ENCODE assay signal across 10 mouse cellular contexts in the genomic region with DNA sequence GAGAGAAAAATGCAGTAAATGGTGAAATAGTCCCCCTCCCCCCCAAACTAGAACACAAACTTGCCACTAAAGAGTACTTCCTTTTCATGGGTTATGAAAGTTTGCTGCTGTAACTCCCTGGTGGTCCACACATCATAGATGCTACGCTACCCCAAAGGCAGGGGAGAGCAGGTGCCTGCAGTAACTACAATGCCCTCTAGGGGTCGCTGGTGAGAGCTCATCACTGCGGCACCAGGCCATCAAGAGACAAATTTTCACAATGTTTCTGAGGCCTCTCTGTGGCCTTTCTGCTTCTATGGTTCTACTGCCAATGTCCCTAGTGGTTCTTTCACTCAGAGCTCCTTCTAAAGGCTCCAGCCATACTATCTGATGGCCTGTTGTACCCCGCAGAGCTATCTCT. TPM values are rescaled to one million over a fixed set of nuclear protein-coding genes. Genes with fewer than 3 reads are reported as not detected.
A peak's percentile ranks its signal among the peaks of the same experiment; 100 is the strongest.
DNase-seq lines count a peak whose midpoint lies in the region; ATAC-seq and TF ChIP-seq lines count a peak whose summit lies in the region.
"Had no signal": no experiment of that assay in that cellular context is flagged by ENCODE, and none has a peak within 500 bp of the region (broad histone marks: within the 10 kb centered on the region; RNA-seq: fewer than 3 reads in every experiment).

No protein-coding gene starts in this region.

- H3K27ac ChIP-seq in heart, adult 2 months: no peak overlapping the region
- no peak overlapping the region for H3K27ac ChIP-seq in neural tube, embryonic 15.5 days (replicated peaks)
- no peak overlapping the region for H3K27ac ChIP-seq in bone marrow, adult 2 months (ENCODE audit: control insufficient read depth, insufficient read depth, low read depth, low read length, poor library complexity)
- no peak overlapping the region for H3K27ac ChIP-seq in hindbrain, postnatal 0 days
- H3K27ac ChIP-seq in stomach, postnatal 0 days (replicated peaks): no peak overlapping the region

- H3K9me3 ChIP-seq in neural tube, embryonic 15.5 days (replicated peaks): no peaks in the 10 kb centered on the region
- no peaks in the 10 kb centered on the region for H3K9me3 ChIP-seq in hindbrain, postnatal 0 days (ENCODE audit: low read length)
- H3K9me3 ChIP-seq in stomach, postnatal 0 days (ENCODE audit: control insufficient read depth, low read length): no peaks in the 10 kb centered on the region

- WGBS in heart, adult 2 months: 40% methylated on average over 4 of the region's 4 CpGs
- WGBS in neural tube, embryonic 15.5 days: 30% methylated on average over 4 of the region's 4 CpGs
- WGBS in bone marrow, adult 2 months: 36% methylated on average over 4 of the region's 4 CpGs
- WGBS in hindbrain, postnatal 0 days: 29% methylated on average over 4 of the region's 4 CpGs
- 43% methylated on average over 4 of the region's 4 CpGs for WGBS in stomach, postnatal 0 days

- DNase-seq in heart, adult 2 months: peak in 1 of 2 experiments; percentile 39
- DNase-seq in heart, adult 11 months: no peak
- DNase-seq in neural tube, embryonic 10.5 days (ENCODE audit: extremely low spot score, low spot score): peak; percentile 63
- DNase-seq in hindbrain, postnatal 0 days (ENCODE audit: low spot score): peak; percentile 78
- peak; percentile 43 for DNase-seq in stomach, postnatal 0 days (ENCODE audit: low spot score)
- DNase-seq in yolk sac, embryonic 10.5 days (ENCODE audit: low spot score): no peak

- no peak for TF ChIP-seq EP300 in heart, adult 2 months (IDR thresholded peaks at IDR 0.05; ENCODE audit: insufficient read depth, low read depth, low read length)
- TF ChIP-seq EP300 in stomach, postnatal 0 days (optimal IDR thresholded peaks at IDR 0.05): no peak

- no peaks in the 10 kb centered on the region for H3K4me1 ChIP-seq in heart, adult 2 months (ENCODE audit: control insufficient read depth, insufficient read depth, low read length)
- peaks cover 44% of the 10 kb centered on the region for H3K4me1 ChIP-seq in neural tube, embryonic 15.5 days
- H3K4me1 ChIP-seq in bone marrow, adult 2 months (ENCODE audit: control insufficient read depth, insufficient read depth, low read length): no peaks in the 10 kb centered on the region
- H3K4me1 ChIP-seq in hindbrain, postnatal 0 days (ENCODE audit: insufficient read depth, low read length): 0 out of 2 replicates have a peak, but pooled peaks cover 10% of the 10 kb centered on the region
- no peaks in the 10 kb centered on the region for H3K4me1 ChIP-seq in stomach, postnatal 0 days (replicated peaks; ENCODE audit: control insufficient read depth, insufficient read depth)

- no peaks in the 10 kb centered on the region for H3K27me3 ChIP-seq in heart, adult 2 months (ENCODE audit: control insufficient read depth, insufficient read depth, low read length)
- H3K27me3 ChIP-seq in neural tube, embryonic 15.5 days (replicated peaks): no peaks in the 10 kb centered on the region
- H3K27me3 ChIP-seq in hindbrain, postnatal 0 days (ENCODE audit: insufficient read depth, low read length): no peaks in the 10 kb centered on the region
- no peaks in the 10 kb centered on the region for H3K27me3 ChIP-seq in stomach, postnatal 0 days (ENCODE audit: control insufficient read depth, insufficient read depth, low read length)

- H3K4me2 ChIP-seq in neural tube, embryonic 15.5 days: no peak overlapping the region
- no peak overlapping the region for H3K4me2 ChIP-seq in hindbrain, postnatal 0 days (ENCODE audit: low read depth, low read length)
- H3K4me2 ChIP-seq in stomach, postnatal 0 days (replicated peaks; ENCODE audit: low read depth): no peak overlapping the region

- no peak for ATAC-seq in neural tube, embryonic 15.5 days (ENCODE audit: low FRiP score)
- no peak for ATAC-seq in hindbrain, postnatal 0 days
- no peak for ATAC-seq in stomach, postnatal 0 days (ENCODE audit: low FRiP score, low TSS enrichment)

- H3K4me3 ChIP-seq in heart, adult 2 months: no peak overlapping the region
- H3K4me3 ChIP-seq in neural tube, embryonic 15.5 days (replicated peaks): no peak overlapping the region
- H3K4me3 ChIP-seq in bone marrow, adult 2 months (replicated peaks; ENCODE audit: control insufficient read depth, low read depth, low read length): no peak overlapping the region
- no peak overlapping the region for H3K4me3 ChIP-seq in hindbrain, postnatal 0 days (ENCODE audit: low read length)
- H3K4me3 ChIP-seq in stomach, postnatal 0 days (ENCODE audit: low read depth, low read length): no peak overlapping the region

- TF ChIP-seq CTCF in heart, adult 2 months (IDR thresholded peaks at IDR 0.05): peak; percentile 75
- TF ChIP-seq CTCF in bone marrow, adult 2 months (IDR thresholded peaks at IDR 0.05; ENCODE audit: control insufficient read depth, insufficient read depth, low read length): peak; percentile 77
- TF ChIP-seq CTCF in hindbrain, postnatal 0 days (IDR thresholded peaks at IDR 0.05; ENCODE audit: low read depth): peak; percentile 90
- peak; percentile 79 for TF ChIP-seq CTCF in stomach, postnatal 0 days (IDR thresholded peaks at IDR 0.05; ENCODE audit: low read depth)

- no peaks in the 10 kb centered on the region for H3K79me2 ChIP-seq in heart, adult 2 months (replicated peaks; ENCODE audit: control insufficient read depth, insufficient read depth, low read length)

- intact Hi-C loops in heart, adult 2 months (cut with DNase I): loop anchor here (5.0 kb wide), 3 partner anchors 86 to 169 kb away; no protein-coding TSS in a partner anchor

- H3K36me3 ChIP-seq in heart, adult 2 months (ENCODE audit: control insufficient read depth, insufficient read depth, low read length): no peaks in the 10 kb centered on the region
- H3K36me3 ChIP-seq in neural tube, embryonic 15.5 days: no peaks in the 10 kb centered on the region
- no peaks in the 10 kb centered on the region for H3K36me3 ChIP-seq in hindbrain, postnatal 0 days (ENCODE audit: insufficient read depth, low read length)
- no peaks in the 10 kb centered on the region for H3K36me3 ChIP-seq in stomach, postnatal 0 days (ENCODE audit: control insufficient read depth, insufficient read depth, low read length)

- H3K9ac ChIP-seq in heart, adult 2 months (ENCODE audit: low read depth, low read length): no peak overlapping the region
- no peak overlapping the region for H3K9ac ChIP-seq in neural tube, embryonic 15.5 days (replicated peaks)
- H3K9ac ChIP-seq in hindbrain, postnatal 0 days (replicated peaks; ENCODE audit: low read length): no peak overlapping the region
- no peak overlapping the region for H3K9ac ChIP-seq in stomach, postnatal 0 days (ENCODE audit: low read length)

- no peak for TF ChIP-seq POLR2A in heart, adult 2 months (IDR thresholded peaks at IDR 0.05; ENCODE audit: insufficient read depth, low read depth, low read length)
- TF ChIP-seq POLR2A in bone marrow, adult 2 months (IDR thresholded peaks at IDR 0.05; ENCODE audit: borderline replicate concordance, control insufficient read depth, low read depth, low read length): no peak

RNA-seq across cellular contexts. Expression of gene Arhgap8, which starts 38.6 kb away (rescaled TPM):
- 1 to 10 TPM in 1 of 2 experiments, under 1 TPM in 1; 0.70 to 1.5 TPM for total RNA-seq in heart, adult 2 months (2021)
- 1.7 and 1.9 TPM in 2 replicates for polyA plus RNA-seq in heart, adult 2 months (2012; rRNA removed)
- polyA plus RNA-seq in neural tube, embryonic 15.5 days (2015; fragmentation: Nextera tagmentation; extraction: Ambion mirVana): 2.0 and 10.0 TPM in 2 replicates
- polyA plus RNA-seq in bone marrow, adult 2 months (2011; ENCODE audit: insufficient read depth, insufficient read length, low replicate concordance, missing spikeins): not detected in 2 replicates
- total RNA-seq in hindbrain, postnatal 0 days (2014; rRNA removed): 0.26 and 1.0 TPM in 2 replicates
- 0.72 and 0.80 TPM in 2 replicates for polyA plus RNA-seq in hindbrain, postnatal 0 days (2015; fragmentation: Nextera tagmentation; extraction: Ambion mirVana)
- polyA plus RNA-seq in stomach, postnatal 0 days (2015; fragmentation: Nextera tagmentation; extraction: Ambion mirVana): 20.2 and 22.0 TPM in 2 replicates
- total RNA-seq: layer of hippocampus, postnatal 14 days; neutrophil, adult 5-6 weeks had no signal

Comparison
In these comparisons a context has a peak if more than half of its experiments do, and no peak if none do; other contexts are left out.
1. DNase-seq: peak in neural tube, embryonic 10.5 days (single experiment), hindbrain, postnatal 0 days (single experiment) and stomach, postnatal 0 days (single experiment); none in heart, adult 11 months (single experiment) and yolk sac, embryonic 10.5 days (single experiment).
2. Peak in every context shown above with its lines, with median percentiles within 50 percentile points of each other: CTCF ChIP-seq.